Comparison of ENCODE assay signal across 12 mouse cellular contexts in genomic region chr8:122698254-122698768, GRCm38 (mm10). TPM values are rescaled to one million over a fixed set of nuclear protein-coding genes. Genes with fewer than 3 reads are reported as not detected.
DNase-seq lines count a peak whose midpoint lies in the region; ATAC-seq and TF ChIP-seq lines count a peak whose summit lies in the region.
"Had no signal": no experiment of that assay in that cellular context is flagged by ENCODE, and none has a peak within 500 bp of the region (broad histone marks: within the 10 kb centered on the region; RNA-seq: fewer than 3 reads in every experiment).

No protein-coding gene starts in this region.

- no peak for DNase-seq in heart, adult 2 months
- no peak for DNase-seq in heart, postnatal 36 days
- DNase-seq in neural tube, embryonic 10.5 days (ENCODE audit: extremely low spot score, low spot score): no peak
- no peak for DNase-seq in liver, embryonic 13.5 days
- DNase-seq in thymus, postnatal 4 days: peak; percentile 72
- no peak for DNase-seq in right cerebral cortex, postnatal 25 days
- no peak for DNase-seq in embryo, embryonic 10.5 days (ENCODE audit: low spot score)

- H3K79me2 ChIP-seq in heart, adult 2 months (replicated peaks; ENCODE audit: control insufficient read depth, insufficient read depth, low read length): no peaks in the 10 kb centered on the region

- H3K4me1 ChIP-seq in heart, adult 2 months (ENCODE audit: control insufficient read depth, insufficient read depth, low read length): peaks cover 32% of the 10 kb centered on the region
- H3K4me1 ChIP-seq in neural tube, embryonic 13.5 days (replicated peaks): peaks cover 15% of the 10 kb centered on the region
- peaks cover 99% of the 10 kb centered on the region for H3K4me1 ChIP-seq in liver, embryonic 13.5 days (replicated peaks)
- H3K4me1 ChIP-seq: forebrain, embryonic 12.5 days; hindbrain, embryonic 15.5 days; midbrain, embryonic 12.5 days had no signal

- H3K27ac ChIP-seq in heart, adult 2 months: peak overlapping the region; percentile 20
- no peak overlapping the region for H3K27ac ChIP-seq in neural tube, embryonic 13.5 days (replicated peaks)
- peak overlapping the region; percentile 85 for H3K27ac ChIP-seq in liver, embryonic 13.5 days
- H3K27ac ChIP-seq: forebrain, embryonic 12.5 days; hindbrain, embryonic 15.5 days; midbrain, embryonic 12.5 days had no signal

- TF ChIP-seq POLR2A in heart, adult 2 months (IDR thresholded peaks at IDR 0.05; ENCODE audit: insufficient read depth, low read depth, low read length): no peak

- intact Hi-C loops in heart, adult 2 months (cut with DNase I): loop anchor here (5.0 kb wide), 1 partner anchor 76 kb away; the partner anchor contains the start of gene Pabpn1l
- intact Hi-C loops in heart, postnatal 36 days (cut with DNase I): loop anchor here (5.0 kb wide), 1 partner anchor 79 kb away; the partner anchor contains the start of gene Acsf3

- no peak overlapping the region for H3K4me3 ChIP-seq in heart, adult 2 months
- no peak overlapping the region for H3K4me3 ChIP-seq in neural tube, embryonic 13.5 days
- peak overlapping the region; percentile 66 for H3K4me3 ChIP-seq in liver, embryonic 13.5 days (replicated peaks)
- H3K4me3 ChIP-seq: forebrain, embryonic 12.5 days; hindbrain, embryonic 15.5 days; midbrain, embryonic 12.5 days had no signal

- no peak for ATAC-seq in neural tube, embryonic 13.5 days (ENCODE audit: low read depth)
- ATAC-seq in liver, embryonic 13.5 days (ENCODE audit: low read depth): peak; percentile 39; the same call in 1 of the 2 replicates
- ATAC-seq: activated CD4-positive, CD25-positive, alpha-beta regulatory T cell, adult 4 months had no signal

- H3K36me3 ChIP-seq in heart, adult 2 months (ENCODE audit: control insufficient read depth, insufficient read depth, low read length): no peaks in the 10 kb centered on the region
- no peaks in the 10 kb centered on the region for H3K36me3 ChIP-seq in neural tube, embryonic 13.5 days
- peaks cover 24% of the 10 kb centered on the region for H3K36me3 ChIP-seq in liver, embryonic 13.5 days
- H3K36me3 ChIP-seq: forebrain, embryonic 12.5 days; hindbrain, embryonic 15.5 days; midbrain, embryonic 12.5 days had no signal

- H3K27me3 ChIP-seq in heart, adult 2 months (ENCODE audit: control insufficient read depth, insufficient read depth, low read length): no peaks in the 10 kb centered on the region
- H3K27me3 ChIP-seq in neural tube, embryonic 13.5 days: no peaks in the 10 kb centered on the region
- peaks cover 26% of the 10 kb centered on the region; the same call in 1 of the 2 replicates for H3K27me3 ChIP-seq in liver, embryonic 13.5 days
- H3K27me3 ChIP-seq: hindbrain, embryonic 15.5 days had no signal

- no peaks in the 10 kb centered on the region for H3K9me3 ChIP-seq in neural tube, embryonic 13.5 days
- no peaks in the 10 kb centered on the region for H3K9me3 ChIP-seq in liver, embryonic 13.5 days (replicated peaks)
- H3K9me3 ChIP-seq: forebrain, embryonic 12.5 days; hindbrain, embryonic 15.5 days; midbrain, embryonic 12.5 days had no signal

- 29% methylated on average over 5 of the region's 5 CpGs for WGBS in heart, adult 2 months
- WGBS in neural tube, embryonic 13.5 days: 79% methylated on average over 5 of the region's 5 CpGs
- 6% methylated on average over 5 of the region's 5 CpGs for WGBS in liver, embryonic 13.5 days (ENCODE audit: insufficient replicate concordance)

- TF ChIP-seq EP300 in heart, adult 2 months (IDR thresholded peaks at IDR 0.05; ENCODE audit: insufficient read depth, low read depth, low read length): no peak

- peak overlapping the region; percentile 17; the same call in 1 of the 2 replicates for H3K9ac ChIP-seq in heart, adult 2 months (ENCODE audit: low read depth, low read length)
- no peak overlapping the region for H3K9ac ChIP-seq in neural tube, embryonic 13.5 days
- H3K9ac ChIP-seq in liver, embryonic 13.5 days: peak overlapping the region; percentile 77
- H3K9ac ChIP-seq: forebrain, embryonic 12.5 days; hindbrain, embryonic 15.5 days; midbrain, embryonic 12.5 days had no signal

- H3K4me2 ChIP-seq in neural tube, embryonic 13.5 days: peak overlapping the region; percentile 7; the same call in 1 of the 2 replicates
- H3K4me2 ChIP-seq in liver, embryonic 13.5 days: peak overlapping the region; percentile 77
- H3K4me2 ChIP-seq: forebrain, embryonic 12.5 days; midbrain, embryonic 12.5 days had no signal

- no peak for TF ChIP-seq CTCF in heart, adult 2 months (IDR thresholded peaks at IDR 0.05)

RNA-seq across cellular contexts. Expression of gene Cbfa2t3, which starts 0.6 kb away (rescaled TPM):
- 10 to 100 TPM; 21.8 to 22.3 TPM for total RNA-seq in heart, adult 2 months (2021)
- 10.2 and 10.9 TPM in 2 replicates for polyA plus RNA-seq in heart, adult 2 months (2012; rRNA removed)
- 10 to 100 TPM; 19.7 to 23.0 TPM for total RNA-seq in heart, postnatal 36 days (2021)
- 21.2 and 22.2 TPM in 2 replicates for polyA plus RNA-seq in neural tube, embryonic 13.5 days (2015; fragmentation: Nextera tagmentation; extraction: Ambion mirVana)
- 4.5 and 5.7 TPM in 2 replicates for polyA plus RNA-seq in liver, embryonic 13.5 days (2015; fragmentation: Nextera tagmentation; extraction: Ambion mirVana)
